Mouse (Mus musculus): ENCODE measurements around the gene Cdx2.

The Cdx2 gene

DNA sequence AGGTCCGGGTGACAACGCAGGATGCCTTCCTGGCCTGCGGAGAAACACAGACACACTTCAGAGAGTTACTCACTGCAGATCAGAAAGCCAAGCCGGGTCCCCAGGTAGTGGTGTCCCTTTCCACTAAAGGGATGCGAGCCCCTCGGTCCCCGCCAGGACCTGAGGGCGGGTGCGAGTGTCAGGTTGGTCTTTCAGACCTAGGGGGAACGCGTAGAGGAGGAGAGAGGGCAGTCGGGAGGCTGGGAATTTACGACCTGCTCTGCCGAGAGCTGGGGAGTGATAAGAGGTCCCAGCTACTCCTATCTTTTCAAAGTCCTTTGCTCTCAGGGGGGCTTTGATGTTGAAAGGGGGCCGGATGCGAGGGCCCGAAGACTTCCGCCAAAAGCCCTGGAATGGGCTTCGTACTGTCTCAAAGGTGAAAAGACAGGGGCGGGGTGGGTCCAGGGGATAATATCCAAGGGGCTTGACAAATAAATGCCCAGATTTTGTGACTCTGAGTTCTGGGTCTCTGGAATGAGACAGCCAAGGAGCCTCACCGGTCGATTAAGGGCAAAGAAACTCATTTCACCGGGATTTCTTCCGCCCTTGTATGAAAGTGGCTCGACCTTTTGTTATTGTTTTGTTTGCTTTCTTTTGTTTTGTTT, 8.5 kb upstream of the Cdx2 start:
- no peak for DNase-seq

DNA sequence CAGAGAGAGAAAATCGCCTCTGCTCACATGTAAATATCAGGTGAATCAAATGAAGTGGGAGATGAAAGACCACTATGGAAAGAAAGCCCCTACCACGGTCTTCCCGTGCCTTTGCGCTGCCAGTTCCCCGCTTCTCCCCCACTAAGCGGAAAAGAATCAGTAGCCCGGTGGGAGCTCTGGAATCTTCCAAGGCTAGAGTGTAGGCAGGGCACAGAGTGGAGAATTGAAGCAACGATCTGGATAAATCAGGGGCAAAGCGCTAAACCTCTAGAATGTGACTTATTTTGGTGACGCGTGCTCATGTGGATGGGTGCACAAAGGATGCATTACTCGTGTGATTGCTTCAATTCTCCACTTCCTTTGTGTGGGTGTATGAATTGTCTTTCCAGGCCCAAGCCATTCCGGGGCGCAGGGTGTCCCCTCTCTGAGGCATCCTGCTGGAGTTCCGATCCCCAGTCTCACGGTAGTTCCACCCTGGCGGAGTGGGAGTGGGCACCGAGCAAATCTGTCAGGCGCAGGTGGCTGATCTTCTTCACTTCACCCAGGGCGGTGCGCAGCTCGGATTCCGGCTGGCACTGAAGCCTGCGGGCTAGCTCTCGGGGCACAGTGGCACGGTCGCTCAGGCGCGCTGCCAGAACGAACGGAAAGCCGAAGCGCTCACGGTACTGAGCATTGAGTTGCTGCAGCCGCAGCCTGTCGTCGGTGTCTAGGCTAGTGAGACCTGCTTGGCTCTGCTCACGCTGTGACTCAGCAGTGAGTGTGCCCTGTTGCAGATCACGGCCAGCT, 7.8 kb upstream of the Cdx2 start:
- no peak for DNase-seq

DNA sequence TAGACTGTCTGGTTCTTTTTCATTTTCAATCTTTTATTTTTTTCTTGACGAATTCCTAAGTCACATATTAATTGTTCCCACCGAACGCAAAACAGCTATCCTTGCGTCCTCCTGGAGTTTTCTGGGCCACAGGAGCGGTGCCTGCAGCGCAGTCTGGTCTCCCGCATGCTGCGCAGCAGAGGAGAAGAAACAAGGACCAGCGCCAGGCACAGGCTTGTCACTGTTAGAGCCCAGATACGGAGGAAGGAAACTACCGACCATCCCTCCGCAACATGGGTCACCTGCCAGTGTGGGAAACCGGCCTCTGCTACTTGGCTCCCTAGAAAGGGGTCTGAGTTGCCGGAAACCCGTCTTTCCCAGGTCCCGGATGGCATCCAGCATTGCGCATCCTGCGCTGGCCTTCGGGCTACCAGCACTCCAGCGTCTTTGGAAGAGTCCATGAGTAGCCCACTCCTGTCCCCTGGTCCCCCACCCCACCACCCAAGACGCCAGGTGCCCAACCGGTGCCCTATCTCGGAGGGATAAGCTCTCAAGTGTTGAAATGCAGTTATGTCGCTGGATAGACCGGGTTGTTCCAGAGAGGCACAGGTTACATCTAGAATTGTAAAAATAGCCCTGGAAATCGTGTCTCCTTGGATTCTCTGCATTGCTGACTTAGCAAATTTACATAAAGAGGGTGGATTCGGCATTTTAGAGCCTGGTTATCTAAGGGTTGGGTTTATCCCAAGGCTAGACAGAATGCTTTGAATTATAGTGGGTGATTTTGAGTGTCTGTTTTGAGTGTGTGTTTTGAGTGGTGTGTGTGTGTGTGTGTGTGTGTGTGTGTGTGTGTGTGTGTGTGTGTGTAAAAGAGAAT, 6.0 kb upstream of the Cdx2 start:
- no peak for DNase-seq

DNA sequence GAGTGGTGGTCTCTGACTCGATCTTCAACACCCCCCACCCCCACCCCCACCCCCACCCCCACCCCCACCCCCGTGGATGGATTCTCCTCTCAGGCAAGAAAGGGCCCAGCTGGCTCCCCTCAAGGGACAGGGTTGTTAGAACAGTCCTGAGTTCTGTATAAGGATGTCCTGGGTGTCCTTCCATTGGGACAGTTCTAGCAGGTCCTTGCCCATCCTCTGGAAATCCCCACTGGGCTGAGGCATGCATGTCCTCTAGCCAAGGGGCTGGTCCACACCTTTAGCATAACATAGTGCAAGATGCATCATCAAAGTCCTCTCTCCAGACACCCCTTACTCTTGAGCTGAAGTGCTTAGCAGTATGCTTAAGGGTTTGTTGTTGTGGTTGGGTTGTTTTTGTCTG, 2.7 kb upstream of the Cdx2 start:
- DNase-seq: no peak

DNA sequence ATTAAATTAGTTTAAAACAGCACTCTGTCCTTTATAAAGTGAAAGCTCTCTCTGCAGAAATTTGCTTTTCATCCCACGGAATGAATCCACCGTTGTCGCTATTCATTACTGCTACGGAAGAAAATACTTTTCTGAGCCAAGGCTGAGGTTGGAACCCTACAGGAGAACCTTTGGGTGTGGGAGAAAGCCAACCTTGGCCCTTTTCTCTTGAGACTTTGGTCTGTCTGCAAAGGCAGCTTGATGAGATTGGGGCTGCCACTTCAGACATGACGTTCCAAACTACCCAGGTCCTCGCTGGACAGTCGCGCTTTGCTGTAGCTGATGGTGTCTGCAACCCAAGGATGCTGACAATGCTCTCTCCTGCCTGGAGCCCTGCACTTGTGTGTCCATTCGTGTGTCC, 1.4 kb upstream of the Cdx2 start:
- DNase-seq: no peak

DNA sequence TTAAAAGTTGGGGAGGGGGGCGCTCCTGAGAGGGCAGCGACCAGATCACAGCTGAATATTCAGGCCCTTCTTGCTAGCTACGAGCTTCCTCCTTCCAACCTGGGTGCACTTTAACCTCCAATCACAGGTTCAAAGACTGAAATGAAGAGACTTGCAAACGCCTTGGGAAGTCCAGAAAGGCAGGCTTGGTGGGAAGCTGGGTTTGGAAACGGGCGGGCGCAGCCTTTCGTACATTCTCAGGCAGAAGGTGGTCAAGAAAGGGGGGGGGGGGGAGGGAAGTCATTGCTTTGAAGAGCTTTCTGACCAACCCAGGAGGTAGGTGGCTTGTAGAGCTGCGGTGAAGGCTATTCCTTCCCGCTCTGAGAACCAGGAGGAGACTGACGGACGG, 322 bp upstream of the Cdx2 start:
- DNase-seq: no peak

DNA sequence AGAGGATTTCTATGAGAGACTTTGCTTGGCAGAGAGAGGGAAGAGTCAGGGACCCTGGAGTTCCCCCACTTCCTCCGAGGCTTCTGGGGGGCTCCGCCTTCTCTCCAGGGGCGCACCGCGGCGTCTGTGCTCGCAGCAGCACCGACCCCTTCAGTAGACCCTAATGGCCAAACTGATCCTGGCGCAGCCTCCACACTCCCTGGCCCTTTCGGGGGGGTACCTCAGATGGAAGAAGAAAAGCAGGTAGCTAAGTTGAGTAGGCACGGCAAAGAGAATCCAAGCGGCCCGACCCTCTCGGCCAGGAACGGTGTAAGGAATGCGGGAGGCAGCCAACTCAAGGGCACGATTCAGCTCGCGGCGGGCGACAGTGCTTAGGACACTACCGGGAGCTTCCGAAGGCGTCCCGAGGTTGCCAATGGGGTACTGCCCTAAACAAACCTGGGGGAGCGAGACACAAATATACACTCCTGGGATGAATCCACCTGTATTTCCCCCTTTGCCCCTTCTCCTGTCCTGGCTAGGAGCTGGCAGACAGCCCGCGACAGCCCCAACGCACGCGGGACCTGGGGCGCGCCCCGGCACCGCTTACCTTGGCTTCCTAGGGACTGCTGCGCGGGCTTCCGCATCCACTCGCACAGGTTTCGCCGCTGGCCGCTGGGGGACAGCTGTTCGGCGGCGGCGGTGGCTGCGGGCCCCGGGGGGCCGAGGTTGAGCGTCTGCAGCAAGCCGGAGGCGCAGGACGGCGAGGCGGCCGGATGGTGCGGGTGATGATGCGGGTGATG, 1.0 kb downstream of the Cdx2 start:
- DNase-seq: no peak

DNA sequence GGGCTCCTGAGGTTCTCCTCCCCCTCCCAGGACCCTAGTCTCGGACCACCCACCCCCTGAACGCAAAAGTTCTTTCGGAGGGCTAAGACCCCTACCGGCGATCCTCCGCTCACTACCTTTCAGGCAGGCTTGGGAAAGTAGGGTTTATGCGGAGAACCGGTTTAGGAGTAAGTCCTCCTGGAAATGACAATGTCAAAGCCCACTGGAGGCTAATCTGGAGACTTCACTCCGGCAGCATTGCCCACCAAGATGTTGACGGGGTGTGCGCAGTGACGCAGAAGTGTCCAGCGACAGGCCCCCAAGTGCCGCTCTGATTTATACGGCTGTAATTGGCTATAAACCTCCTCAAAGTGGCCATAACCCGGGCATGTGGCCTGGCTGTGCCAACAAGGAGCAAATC, 1.9 kb downstream of the Cdx2 start:
- DNase-seq: no peak

DNA sequence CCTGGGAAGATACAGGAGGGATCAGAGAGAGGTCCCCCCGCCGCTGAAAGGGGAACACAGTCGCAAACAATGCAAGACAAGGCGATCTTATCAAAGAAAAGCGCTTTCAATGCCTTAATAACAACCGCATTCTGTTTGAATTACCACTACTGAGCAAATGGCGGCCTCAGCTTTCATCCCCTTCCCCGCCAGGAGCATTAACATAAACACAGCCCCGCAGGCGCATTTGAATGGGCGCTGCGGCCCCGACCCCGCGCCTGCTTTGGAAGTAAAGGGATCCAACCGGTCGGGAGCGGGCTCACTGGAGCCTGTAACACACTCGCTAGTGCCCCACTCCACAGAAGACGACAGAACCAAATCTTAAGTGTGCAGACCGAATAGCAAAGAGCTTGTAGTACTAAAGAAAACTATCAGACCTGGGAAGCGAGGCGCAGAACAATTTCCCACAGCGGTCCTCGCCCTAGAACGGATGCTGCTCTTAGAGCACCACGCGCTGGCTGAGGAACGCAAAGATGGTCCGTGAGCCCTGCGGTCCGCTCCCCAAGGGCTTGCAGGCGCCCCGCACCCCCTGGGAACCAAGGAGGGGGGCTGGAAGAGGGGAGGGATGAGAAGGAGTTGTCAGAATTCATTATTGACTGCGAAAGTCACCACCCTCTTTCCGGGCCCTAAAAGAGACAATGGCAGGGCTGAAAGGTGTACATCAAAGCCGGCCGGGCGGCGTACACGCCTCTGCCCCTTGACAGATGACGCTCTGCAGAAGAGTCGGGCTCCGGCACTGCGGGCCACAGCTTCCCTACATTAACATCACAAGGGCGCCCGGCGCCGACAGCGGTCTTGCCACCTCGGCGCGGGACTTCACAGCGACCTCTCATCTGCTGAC, 2.6 kb downstream of the Cdx2 start:
- no peak for DNase-seq

DNA sequence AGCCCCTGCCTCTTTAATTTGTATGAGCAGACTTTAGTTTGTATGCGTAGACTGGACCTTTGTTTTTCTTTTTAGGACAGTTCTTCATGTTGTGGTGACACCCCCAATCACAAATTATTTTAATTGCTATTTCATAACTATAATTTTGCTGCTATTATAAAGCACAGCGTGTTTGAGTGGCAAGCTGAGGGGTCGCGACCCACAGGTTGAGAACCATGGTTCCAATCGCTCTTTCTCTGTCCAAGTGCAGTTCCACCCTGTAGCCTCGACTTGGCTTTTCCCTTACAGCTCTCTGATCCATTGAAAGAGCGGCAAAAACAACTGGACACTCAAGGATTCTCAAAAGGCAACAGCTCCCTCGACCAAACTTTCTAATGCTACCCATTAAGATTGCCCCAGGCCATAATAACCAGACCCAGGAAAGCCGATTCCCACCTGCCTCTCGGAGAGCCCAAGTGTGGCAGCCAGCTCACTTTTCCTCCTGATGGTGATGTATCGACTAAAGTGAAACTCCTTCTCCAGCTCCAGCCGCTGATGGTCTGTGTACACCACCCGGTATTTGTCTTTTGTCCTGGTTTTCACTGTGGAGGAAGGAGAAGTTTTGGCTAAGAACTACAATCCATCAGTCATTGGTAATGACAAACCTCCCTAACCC, 4.2 kb downstream of the Cdx2 start:
- DNase-seq: no peak

DNA sequence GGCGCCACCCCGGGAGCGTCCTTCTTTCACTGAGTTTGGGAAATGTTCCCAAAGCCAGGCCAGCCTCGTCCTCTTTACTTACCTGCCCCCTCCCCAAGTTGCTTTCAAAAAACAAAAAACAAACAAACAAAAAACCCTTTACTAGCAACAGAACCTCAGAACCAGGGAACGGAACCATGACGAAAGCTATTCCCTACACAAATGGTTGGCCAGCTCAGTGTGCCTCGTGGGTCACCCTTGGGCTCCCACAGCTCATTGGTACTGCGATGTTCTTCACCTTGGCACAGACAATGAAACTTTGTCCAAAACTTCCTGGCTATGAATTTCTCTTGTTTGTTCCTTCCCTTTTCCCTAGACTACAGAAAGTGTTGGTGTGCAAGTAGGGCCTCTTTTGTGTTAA, 4.9 kb downstream of the Cdx2 start:
- DNase-seq: no peak

DNA sequence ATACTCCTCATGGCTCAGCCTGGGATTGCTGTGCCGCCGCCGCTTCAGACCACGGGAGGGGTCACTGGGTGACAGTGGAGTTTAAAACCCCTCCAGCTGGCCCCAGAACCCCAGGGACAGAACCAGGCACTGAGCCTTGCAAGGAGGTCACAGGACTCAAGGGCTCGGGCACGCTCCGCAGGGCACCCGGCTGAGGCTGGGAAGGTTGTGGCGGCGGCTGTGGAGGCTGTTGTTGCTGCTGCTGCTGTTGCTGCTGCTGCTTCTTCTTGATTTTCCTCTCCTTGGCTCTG, 5.3 kb downstream of the Cdx2 start:
- no peak for DNase-seq

DNA sequence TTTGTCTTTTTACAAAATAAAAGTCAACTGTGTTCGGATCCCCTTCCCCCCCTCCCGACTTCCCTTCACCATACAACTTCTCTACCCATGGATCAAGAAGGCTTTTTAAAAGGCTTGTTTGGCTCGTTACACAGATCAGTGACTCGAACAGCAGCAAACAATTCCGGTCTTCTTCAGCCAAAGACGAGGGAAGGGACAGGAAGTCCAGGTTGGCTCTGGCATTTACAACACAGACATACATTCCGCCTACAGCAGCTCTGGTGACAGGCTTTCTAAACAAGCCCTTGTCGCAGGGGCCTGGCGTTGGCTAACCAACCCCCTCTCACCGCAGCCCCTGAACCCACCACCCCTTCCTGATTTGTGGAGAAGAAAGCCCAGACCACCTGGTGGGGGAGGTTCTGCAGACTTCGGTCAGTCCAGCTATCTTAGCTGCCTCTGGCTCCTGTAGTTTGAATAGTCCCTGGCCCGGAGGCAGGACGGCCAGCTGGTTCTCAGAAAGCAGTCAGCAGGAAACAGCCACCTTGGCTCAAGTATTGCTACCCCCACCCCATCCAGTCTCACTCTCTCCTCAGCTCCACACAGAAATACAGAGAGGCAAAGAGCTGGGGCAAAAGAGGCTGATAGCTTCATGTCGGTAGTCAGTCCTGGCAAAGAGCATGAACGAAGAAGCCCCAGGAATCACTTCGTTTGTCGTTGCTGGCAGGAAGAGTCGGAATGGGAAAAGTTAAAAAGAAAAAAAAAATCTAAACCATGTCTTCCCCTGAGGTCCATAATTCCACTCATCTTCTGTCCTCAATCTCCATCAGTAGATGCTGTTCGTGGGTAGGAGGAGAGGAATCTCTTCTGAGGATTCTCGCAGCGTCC, 5.9 kb downstream of the Cdx2 start:
- DNase-seq: no peak

DNA sequence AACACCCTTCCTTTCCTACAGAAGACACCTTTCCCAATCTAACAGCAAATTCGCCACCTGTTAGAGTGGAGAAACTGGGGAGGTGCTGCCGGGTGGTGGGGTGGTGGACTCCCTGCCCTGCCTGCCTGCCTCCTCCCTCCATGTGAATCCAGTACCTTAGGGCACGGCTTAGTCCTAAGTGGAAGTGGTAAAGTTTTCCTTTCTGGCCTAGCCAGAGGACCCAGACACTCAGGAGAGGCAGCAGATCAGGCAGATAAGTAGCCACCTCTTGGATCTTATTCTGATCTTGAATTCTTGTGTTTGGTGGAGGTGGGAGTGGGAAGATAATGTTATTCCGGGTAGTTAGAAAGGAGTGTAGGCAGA, 7.1 kb downstream of the Cdx2 start:
- DNase-seq: no peak

DNA sequence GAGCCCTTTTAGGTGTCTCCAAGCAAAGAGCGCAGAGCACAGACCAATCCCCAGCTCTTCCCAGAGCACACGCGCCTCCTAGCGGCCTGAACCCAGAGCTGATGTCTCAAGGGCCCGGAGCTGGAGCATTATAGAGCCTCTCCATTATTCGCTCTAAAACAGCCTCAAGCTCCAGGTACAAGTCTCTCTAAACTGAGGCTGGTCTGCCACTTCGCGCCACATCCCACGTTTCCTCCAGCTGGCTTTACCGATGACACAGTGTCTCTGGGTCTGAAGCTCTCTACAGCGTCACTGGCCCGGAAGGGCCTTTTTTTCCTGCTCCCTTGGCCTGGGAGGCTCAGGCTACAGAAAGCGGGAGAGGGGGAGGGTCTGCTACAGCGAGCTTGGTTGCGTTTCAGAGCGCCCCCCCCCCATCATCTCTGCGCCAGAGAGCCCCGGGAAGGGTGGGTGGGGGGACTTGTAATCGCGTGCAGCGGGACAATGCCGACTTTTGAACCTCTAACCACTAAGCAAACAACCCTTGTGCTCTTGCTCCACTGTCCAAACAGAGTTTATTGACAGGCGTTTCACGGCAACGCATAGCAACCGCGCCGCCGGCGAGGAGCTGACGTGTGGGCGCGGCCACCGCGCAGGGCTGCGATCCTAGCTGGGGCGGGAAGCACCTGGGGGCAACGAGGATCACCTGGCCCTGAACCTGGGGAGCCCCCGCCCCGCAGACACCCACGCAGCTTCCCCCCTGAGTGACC, 7.6 kb downstream of the Cdx2 start:
- peak; percentile 64 to 75 for DNase-seq

DNA sequence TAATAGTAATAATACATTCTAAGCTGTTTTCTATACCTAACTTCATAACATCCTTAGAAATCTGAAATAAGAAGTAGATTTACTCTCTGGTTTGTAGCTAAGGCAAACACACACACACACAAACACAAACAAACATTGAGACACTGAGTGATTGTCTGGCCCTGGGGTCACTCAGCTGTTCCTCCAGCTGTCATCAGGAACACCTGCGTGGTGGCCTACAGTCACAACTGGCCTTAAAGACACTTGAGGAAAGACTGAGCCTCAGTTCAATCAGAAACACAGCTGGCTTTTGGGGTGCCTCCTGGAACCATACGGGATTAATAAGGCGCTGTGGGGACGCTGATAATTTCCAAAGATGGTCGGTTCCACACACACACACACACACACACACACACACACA, 9.8 kb downstream of the Cdx2 start:
- no peak for DNase-seq

DNA sequence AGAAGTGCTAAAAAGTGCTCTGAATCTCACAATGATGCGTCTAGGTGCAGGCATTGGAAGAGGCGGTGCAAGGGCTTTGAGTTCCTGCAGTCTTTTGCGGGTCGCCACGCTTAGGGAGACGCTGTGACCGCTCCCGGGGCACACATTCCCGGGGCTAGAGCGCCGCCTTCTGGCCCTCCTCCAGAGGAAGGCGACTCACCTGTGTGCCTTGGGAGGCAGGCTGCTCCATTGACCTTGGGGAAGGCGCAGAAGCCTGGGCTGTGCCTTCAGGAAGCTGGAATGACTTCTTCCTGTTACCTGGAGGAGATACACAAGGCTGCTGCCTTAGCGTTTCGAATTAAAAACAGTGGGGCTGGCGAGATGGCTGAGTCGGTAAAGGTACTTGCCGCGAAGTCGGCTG, 12.9 kb downstream of the Cdx2 start:
- peak in 1 of 2 experiments; percentile 10 for DNase-seq

DNA sequence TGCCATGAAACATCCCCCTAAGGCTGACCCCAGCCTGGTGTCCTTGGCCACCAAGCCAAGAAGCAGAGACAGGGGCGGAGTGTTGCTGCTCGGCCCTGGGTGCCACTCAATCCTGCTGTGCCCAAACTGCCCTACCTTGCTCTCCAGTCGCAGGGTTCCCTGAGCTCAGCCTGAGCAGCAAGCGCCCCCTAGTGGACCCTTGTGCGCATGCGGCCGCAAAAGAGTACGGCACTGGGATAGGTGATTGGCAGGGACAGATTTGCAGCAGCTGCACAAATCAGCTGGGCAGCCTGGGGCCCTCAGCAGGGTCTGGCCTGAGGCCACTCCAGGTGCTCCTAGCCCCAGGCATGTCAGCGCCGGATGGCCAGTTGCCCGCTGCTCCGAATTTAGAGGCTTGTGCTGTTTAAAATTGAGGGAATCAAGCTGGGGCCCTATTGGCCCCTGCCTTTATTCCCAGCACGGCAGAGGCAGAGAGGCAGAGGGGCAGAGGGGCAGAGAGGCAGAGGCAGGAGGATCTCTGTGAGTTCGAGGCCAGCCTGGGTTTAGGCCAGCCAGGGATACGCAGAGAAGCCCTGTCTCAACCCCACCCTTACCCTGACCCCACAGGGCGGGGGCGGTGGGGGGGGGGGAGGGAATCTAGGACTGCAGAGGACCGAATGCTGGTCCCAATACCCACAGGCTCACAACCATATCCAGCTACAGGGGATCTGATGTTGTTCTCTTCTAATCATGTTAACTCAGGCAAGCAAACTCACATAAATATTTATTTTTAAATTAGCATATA, 13.8 kb downstream of the Cdx2 start:
- peak; percentile 25 to 38 for DNase-seq

DNA sequence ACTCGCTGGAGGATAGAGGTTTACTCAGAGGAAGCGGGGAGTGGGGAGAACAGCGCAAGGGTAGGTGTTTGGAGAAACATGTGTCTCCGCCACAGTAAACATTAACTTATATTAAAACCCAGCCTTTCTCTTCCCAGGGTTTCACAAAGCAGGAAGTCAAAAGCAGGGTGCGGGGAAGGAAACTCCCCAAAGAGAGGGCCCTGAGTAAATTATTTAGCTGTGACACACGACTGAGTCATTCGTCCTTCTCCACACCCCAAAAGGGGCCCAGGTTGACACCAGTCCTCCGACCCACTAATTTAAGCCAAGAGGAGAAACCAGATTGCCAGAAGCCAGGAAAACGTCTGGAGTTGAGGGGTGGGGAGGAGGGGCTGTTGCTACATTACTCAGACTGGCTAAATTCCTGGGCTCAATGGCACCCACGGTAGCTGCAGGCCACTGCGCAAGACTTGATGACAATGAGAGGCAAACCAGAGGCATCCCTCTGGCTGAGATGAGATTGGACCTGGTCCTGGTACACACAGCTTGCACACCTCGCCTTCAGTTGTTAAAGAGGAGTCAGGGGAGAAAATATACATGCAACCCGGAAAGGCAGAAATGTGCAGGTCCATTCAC, 14.5 kb downstream of the Cdx2 start:
- DNase-seq: no peak

Measured in lung, adult 18-20 months (tissue).